Mouse (Mus musculus) embryo, embryonic 10.5 days (tissue): ENCODE results near the gene Acoxl.
A peak's percentile ranks its signal among the peaks of the same experiment; 100 is the strongest.
"Not testable (repeated sequence)": the region's sequence is repeated elsewhere in the genome, so short reads cannot be mapped to it uniquely, and the experiment has no call there.

ENCODE experiments used
- DNase-seq: peaks from one replicate; pipeline ENCODE4 v3.0.0-alpha.2; 2015; ENCODE audit warnings: low spot score

Gene Acoxl

DNA sequence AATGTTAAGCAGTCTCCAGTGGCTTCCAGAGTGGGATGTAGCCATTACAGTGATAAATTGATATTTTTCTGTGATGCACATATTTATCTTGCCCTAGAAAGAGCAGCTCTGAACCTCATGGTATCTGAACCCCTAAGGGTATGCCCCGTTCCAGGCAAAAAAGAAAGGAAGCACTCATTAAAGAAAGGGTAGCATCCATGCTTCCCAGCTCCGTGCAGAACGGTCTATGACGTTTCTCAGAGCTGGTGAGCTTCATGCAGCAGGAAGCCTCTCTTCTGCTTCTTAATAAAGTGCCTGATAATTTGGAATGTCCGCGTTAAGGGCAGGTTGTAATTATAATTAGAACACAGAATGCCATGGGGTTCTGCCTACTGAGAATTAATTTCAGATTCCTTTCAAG is 240.6 kb downstream of the Acoxl start:
- DNase-seq = no peak

DNA sequence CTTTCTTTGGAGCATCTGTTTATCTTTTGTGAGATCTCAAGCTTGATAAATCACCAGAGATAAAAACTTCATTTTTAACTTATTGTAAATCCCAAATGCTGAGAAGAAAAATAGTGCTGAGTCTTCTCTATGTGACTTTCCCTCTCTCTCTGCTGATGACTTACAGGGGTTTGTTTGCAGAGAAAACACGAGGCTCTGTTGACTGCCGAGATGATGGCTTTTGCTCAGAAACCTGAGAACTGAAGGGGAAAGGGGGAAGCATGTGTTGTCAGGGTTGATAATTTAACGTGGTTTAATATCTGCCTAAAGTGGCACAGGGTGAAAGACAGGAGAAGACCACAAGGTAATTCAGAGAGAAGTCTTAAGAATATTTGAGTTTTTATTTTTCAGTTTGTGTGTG is 245.2 kb downstream of the Acoxl start:
- no peak for DNase-seq

- DNase-seq = no peak
Measured at GRCm38 (mm10) chr2:128084607-128085006, 245.9 kb downstream of the Acoxl start.

- no peak for DNase-seq
Measured at GRCm38 (mm10) chr2:128085481-128085880, 246.8 kb downstream of the Acoxl start.

- DNase-seq = no peak
Measured at GRCm38 (mm10) chr2:128086301-128086886, 247.7 kb downstream of the Acoxl start.

DNA sequence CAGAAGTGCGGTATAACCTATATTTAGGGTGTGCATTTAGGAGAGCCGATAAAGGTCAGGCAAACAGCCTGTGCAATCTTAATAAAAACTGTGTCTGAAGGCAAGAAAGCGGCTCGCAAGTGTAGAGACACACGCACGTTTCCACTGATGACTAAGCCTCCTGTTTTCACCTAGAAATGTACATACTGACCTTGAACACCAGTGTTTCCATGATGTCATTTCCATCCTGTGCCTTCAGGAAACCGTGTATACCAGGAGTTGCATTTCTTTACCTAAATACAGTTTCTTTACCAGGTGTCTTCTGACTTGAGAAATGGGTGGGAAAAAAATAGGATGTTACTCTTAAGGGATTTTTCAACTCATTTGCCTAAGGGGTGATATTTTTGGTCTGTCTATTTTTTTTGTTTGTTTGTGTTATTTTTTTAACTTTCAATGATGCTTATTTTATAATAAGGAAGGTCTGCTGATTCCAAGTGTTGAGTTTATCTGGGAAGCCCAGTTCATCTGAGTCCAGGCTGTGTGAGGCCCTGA is 248.4 kb downstream of the Acoxl start:
- no peak for DNase-seq

DNA sequence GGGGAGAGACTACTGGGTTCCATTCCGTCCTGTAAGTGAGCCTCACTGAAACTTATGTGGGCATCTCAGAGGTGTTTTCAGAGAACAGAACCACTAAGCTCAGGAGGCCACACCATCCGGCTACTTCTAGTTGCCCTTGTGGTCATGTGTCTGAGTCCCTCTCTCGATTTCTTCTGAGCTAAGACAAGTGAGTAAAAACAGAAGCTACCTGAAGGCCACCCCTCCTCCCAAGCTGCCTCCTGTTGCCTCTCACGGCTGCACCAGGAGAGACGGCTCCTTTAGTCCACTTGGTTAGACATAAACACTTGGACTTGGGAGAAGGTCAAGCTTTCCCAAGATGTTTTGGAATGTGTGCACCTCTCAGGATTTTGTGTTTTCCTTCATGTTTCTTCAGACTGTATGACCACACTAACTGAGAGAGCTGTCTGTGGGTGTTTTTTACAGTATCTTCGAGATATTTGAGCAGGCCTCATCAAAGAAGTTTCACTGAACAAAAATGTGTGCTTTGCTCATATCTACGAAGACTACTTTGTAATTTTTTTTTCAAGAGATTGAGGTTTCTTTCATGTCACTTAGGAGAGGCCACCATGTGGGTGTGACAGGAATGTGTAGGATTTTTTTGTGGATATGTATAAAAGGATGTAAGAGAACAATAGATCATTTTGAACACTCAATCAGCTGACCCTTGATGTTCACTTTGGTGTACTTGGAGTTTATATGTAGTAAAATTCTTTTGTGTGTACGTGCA is 249.3 kb downstream of the Acoxl start:
- DNase-seq = no peak

- DNase-seq = no peak
Measured at GRCm38 (mm10) chr2:128090283-128090885, 251.7 kb downstream of the Acoxl start.

- peak; percentile 81 for DNase-seq
Measured at GRCm38 (mm10) chr2:128091431-128092369, 253.0 kb downstream of the Acoxl start.

GRCm38 (mm10) chr2:128092451-128092850 is 253.8 kb downstream of the Acoxl start:
- no peak for DNase-seq

GRCm38 (mm10) chr2:128094196-128094595 is 255.5 kb downstream of the Acoxl start:
- DNase-seq = no peak

- DNase-seq = no peak
Measured at GRCm38 (mm10) chr2:128094602-128095001, 255.9 kb downstream of the Acoxl start.

GRCm38 (mm10) chr2:128095270-128095669 is 256.6 kb downstream of the Acoxl start:
- DNase-seq = no peak

GRCm38 (mm10) chr2:128096070-128096469 is 257.4 kb downstream of the Acoxl start:
- no peak for DNase-seq

DNA sequence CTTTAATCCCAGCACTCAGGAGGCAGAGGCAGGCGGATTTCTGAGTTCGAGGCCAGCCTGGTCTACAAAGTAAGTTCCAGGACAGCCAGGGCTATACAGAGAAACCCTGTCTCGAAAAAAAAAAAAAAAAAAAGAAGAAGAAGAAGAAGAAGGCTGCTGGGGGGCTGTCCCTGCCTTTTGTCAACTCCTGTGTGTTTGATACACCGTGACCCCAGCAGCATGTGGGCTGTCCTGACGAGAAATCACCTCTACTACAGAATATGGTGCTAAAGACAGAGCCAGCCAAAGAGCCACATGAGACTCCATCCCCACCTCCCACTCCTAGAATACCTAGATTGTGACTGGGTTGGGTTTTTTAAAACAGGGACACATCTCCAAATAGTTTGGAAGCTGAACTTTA is 259.4 kb downstream of the Acoxl start:
- not testable (repeated sequence) for DNase-seq

GRCm38 (mm10) chr2:128102086-128102485 is 263.4 kb downstream of the Acoxl start:
- DNase-seq = no peak

DNA sequence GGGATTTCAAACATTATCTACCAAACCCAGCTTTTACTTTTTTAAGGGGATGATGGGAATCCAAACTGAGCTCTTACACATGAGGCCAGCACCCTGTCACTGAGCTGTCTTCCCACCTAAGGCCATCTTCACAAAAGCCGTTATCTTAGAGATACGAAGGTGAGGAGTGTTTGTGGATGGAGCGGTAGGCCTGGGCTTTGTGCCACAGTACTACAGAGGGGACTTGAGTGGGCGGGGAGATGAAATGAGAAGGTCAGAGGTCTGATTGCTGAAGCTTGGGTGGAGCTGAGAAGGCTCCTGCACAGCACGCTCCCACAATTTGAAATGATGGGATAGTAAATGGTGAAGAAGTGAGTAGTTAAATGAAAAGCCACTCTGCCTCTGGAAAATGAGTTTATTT is 266.1 kb downstream of the Acoxl start:
- DNase-seq = no peak

DNA sequence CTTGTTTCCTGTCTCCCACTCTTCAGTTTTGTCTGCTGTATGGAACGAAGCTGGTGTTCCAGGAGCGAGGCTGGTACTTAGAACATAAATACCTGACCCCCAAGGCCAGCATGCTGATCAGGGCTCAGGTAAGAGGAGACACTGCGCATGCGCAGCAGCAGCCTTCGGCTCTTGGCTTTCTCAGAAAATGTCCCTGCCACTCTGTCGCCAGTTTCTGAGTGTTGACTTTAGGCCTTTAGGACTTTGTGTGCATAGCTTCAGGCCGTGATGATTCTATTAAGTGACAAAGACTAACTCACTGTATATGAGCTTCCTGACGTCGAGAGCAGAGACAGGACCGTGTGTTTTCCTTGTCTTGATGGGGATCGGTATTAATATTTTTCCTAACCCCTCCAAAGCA is 267.0 kb downstream of the Acoxl start:
- no peak for DNase-seq

- DNase-seq = no peak
Measured at GRCm38 (mm10) chr2:128111537-128111936, 272.9 kb downstream of the Acoxl start.

DNA sequence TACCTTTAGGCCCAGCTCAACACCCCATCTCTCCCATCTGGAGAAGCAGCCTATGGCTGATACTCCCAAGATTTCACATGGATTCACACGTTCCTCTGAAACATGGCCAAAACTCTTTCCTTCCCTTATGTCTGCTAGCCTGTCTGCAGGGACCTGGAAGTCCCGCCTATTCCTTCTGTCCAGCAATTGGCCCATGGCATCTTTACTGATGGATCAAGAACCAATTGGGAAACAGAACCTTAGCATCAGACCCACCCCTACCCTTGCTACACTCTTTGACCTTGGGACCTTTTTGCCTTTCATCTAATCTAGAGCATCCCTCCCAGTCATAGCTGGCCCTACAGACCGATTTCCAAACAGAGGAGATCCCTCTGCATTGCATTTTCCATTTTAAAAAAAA is 275.9 kb downstream of the Acoxl start:
- no peak for DNase-seq

- DNase-seq = peak; percentile 68
Measured at GRCm38 (mm10) chr2:128115579-128115978, 276.9 kb downstream of the Acoxl start.

- DNase-seq = no peak
Measured at GRCm38 (mm10) chr2:128117605-128118004, 278.9 kb downstream of the Acoxl start.
